Mouse (Mus musculus) limb, embryonic 14.5 days (tissue): Measurements from ENCODE around the gene Kcmf1. TPM values are rescaled to one million over a fixed set of nuclear protein-coding genes. Genes with fewer than 3 reads are reported as not detected.
A peak's percentile ranks its signal among the peaks of the same experiment; 100 is the strongest.

Experiments
- ATAC-seq: fragments of 200-750 bp; cut with Nextera tagmentation; 2 replicates; pipeline ENCODE4 v1.8.0; 2017; ENCODE audit warnings: low read depth, moderate number of reproducible peaks, moderate TSS enrichment; ENCODE audit not compliant: low FRiP score
- DNase-seq: peaks from one replicate; pipeline ENCODE4 v3.0.0-alpha.2; 2015; ENCODE audit warnings: low spot score
- H3K27ac ChIP-seq: fragments of 300-500 bp; sonication (generic); replicated peaks from 2 replicates; pipeline ENCODE4 v1.5.1; 2014; ENCODE audit warnings: low read depth, mild to moderate bottlenecking, low read length, moderate library complexity, mixed read lengths
- H3K27me3 ChIP-seq: fragments of 300-500 bp; sonication (generic); 2 replicates; pipeline ENCODE4 v1.6.1; 2014; ENCODE audit warnings: low read length, mixed read lengths; ENCODE audit not compliant: control insufficient read depth, insufficient read depth
- H3K36me3 ChIP-seq: fragments of 300-500 bp; sonication (generic); 2 replicates; pipeline ENCODE4 v1.6.1; 2014; ENCODE audit warnings: mild to moderate bottlenecking, low read length, moderate library complexity, mixed read lengths; ENCODE audit not compliant: control insufficient read depth, insufficient read depth
- H3K4me1 ChIP-seq: fragments of 300-500 bp; sonication (generic); 2 replicates; pipeline ENCODE4 v1.6.1; 2014; ENCODE audit warnings: antibody characterized with exemption, low read length, mixed read lengths; ENCODE audit not compliant: control insufficient read depth, insufficient read depth
- H3K4me2 ChIP-seq: fragments of 300-500 bp; sonication (generic); replicated peaks from 2 replicates; pipeline ENCODE4 v1.6.1; 2014; ENCODE audit warnings: low read depth, mild to moderate bottlenecking, low read length, moderate library complexity; ENCODE audit not compliant: severe bottlenecking
- H3K4me3 ChIP-seq: fragments of 300-500 bp; sonication (generic); replicated peaks from 2 replicates; pipeline ENCODE4 v1.5.1; 2014; ENCODE audit warnings: low read length
- H3K9ac ChIP-seq: fragments of 300-500 bp; sonication (generic); 2 replicates; pipeline ENCODE4 v1.6.1; 2014; ENCODE audit warnings: mild to moderate bottlenecking, low read depth, low read length, moderate library complexity; ENCODE audit not compliant: severe bottlenecking
- H3K9me3 ChIP-seq: fragments of 300-500 bp; sonication (generic); 2 replicates; pipeline ENCODE4 v1.6.1; 2016; ENCODE audit warnings: low read length; ENCODE audit not compliant: control insufficient read depth
- POLR2A ChIP-seq: fragments of 200-500 bp; IDR thresholded peaks from 2 replicates; pipeline ENCODE4 v1.8.0; 2012; ENCODE audit warnings: inconsistent platforms, mild to moderate bottlenecking, moderate library complexity, borderline replicate concordance; ENCODE audit not compliant: insufficient read depth, insufficient read length; ENCODE audit errors: extremely low read depth
- WGBS: fragments of 180-500 bp; shearing (Covaris S2); extraction: QIAGEN DNeasy Blood & Tissue Kit; methylation state at CpG from one replicate; pipeline ENCODE4 v1.1.7; 2014; 5-methylcytosine and 5-hydroxymethylcytosine counted together
- polyA plus RNA-seq, 2 experiments: library from polyadenylated mRNA; depleted of rRNA in 1 of 2; stranded (reverse) in 1 of 2; unstranded in 1 of 2; fragments of >200 nt; fragmentation: Nextera tagmentation in 1 of 2; extraction: Ambion mirVana in 1 of 2; gene quantifications; 2 replicates each; pipeline versions ENCODE4 v1.2.1 to v1.2.3; 2012 to 2014

Gene Kcmf1
- polyA plus RNA-seq, 2 experiments, result 61.4 to 119 TPM

DNA sequence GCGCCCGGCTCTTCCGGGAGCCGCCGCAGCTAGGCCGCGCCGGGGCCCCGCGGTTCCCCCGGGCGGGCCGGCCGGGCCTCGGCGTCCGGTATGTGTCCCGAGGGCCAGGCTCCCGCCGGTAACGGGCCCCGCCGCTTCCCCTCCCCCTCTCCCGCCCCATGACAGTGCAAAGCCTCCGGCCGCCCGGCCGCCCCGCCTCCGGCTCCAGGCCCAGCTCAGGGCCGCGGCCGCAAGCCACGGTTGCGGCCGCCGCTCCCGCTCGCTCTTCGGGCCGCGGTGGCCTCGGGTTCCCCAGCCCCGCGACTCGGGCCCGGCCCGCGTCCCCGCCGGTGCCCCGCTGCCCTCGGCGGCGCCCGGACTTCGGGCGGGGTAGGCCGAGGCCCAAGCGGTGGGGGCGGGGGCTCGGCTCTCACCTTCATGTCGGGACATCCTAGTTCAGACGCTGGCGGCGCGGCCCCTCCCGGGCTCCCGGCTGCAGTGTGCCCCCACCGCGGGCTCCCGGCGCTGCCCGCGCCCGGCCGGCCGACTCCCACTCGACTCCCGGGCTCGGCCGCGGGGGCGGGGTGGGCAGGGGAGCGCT, 488 bp downstream of the Kcmf1 start:
- Histone ChIP-seq H3K27me3 (no peaks in the 10 kb centered on the region), H3K4me3 (peak overlapping the region; percentile 97), H3K27ac (peak overlapping the region; percentile 99), H3K4me1 (peaks cover 22% of the 10 kb centered on the region), H3K9me3 (no peaks in the 10 kb centered on the region), H3K36me3 (peaks cover 12% of the 10 kb centered on the region), H3K9ac (peak overlapping the region; percentile 100), H3K4me2 (peak overlapping the region; percentile 54)
- DNase-seq (no peak), ATAC-seq (peak; percentile 66)
- 0% methylated on average over 7 of the region's 85 CpGs for WGBS
- no peak for TF ChIP-seq POLR2A

DNA sequence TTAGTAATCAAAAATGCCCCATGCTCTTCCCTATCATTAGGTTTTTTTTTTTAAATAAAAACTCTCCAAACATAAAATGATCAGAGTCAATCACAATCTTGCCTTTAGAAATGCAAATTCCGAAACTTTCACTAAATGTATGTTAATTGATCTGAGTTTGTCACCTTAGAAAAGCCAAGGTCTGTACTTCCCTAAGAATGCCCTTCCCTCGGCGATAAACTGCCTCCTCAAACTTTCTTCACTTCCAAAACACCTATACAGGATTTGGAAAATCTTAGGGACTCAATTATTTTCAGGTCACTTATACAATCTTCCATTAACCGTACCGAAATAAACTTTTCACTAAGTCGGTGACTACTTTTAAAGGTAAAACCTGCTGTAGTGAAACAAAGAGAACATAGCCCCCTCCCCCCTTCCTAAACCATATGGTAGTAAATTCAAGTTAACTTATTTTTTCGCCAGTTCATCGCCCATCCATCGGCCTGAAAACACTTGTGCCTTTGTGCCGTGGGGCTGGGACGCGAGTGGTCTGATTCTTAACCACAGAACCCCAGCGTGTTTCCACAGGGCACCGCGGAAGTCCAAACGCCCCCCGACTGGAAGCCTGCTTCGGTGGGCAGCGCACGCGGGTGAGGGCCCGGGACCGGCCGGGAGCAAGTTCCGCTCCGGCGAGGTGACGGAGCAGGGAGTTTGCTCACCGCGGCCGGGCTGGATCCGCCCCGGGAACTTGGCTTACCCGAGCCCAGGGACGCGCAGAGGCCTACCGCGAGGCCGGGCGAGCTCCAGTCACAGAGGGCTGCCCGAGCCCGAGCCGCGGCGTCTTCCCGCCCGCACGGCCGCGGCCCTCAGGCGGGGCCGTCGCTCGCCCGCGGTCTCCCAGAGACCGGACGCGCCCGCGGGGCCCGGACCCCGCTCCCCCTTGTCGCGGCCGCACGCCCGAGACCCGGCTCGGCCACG, 1.3 kb downstream of the Kcmf1 start:
- ATAC-seq (peak; percentile 23), DNase-seq (peak; percentile 43)
- peak overlapping the region; percentile 54 for H3K4me2 ChIP-seq
- no peaks in the 10 kb centered on the region for H3K9me3 ChIP-seq
- H3K9ac ChIP-seq, result peak overlapping the region; percentile 100
- WGBS, result under 1% methylated on average over 55 of the region's 71 CpGs
- H3K27ac ChIP-seq, result peak overlapping the region; percentile 99
- peaks cover 22% of the 10 kb centered on the region for H3K4me1 ChIP-seq
- no peaks in the 10 kb centered on the region for H3K27me3 ChIP-seq
- TF ChIP-seq POLR2A, result no peak
- peaks cover 12% of the 10 kb centered on the region for H3K36me3 ChIP-seq
- peak overlapping the region; percentile 97 for H3K4me3 ChIP-seq

DNA sequence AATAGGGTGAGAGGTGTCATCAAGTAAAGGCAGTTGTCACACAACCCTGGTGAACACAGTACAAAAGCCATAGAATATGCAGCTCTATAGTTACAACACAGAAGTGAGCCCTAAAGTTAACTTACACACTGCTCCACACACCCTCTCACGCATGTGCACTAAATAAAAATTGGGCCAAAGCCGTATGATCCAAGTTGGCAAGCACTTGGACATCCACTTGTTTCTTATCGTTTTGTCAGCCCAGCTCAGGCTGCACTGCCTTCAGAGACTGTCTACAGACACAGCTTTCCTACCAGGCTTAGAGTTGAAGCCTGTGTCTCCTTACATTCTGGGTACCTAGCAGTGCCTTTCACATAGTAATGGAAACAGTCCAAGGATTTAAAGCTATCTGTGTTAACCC, 4.8 kb downstream of the Kcmf1 start:
- ATAC-seq (no peak), DNase-seq (no peak)
- no peak overlapping the region for H3K27ac ChIP-seq
- H3K27me3 ChIP-seq, result no peaks in the 10 kb centered on the region
- no peak overlapping the region for H3K4me2 ChIP-seq
- no peak for TF ChIP-seq POLR2A
- no peak overlapping the region for H3K9ac ChIP-seq
- no peaks in the 10 kb centered on the region for H3K9me3 ChIP-seq
- peaks cover 16% of the 10 kb centered on the region for H3K36me3 ChIP-seq
- H3K4me3 ChIP-seq, result no peak overlapping the region
- WGBS, result 70% methylated on average over 3 of the region's 3 CpGs
- H3K4me1 ChIP-seq, result peaks cover 9% of the 10 kb centered on the region

GRCm38 (mm10) chr6:72891238-72891637, 8.5 kb downstream of the Kcmf1 start:
- H3K9ac ChIP-seq, result no peak overlapping the region
- DNase-seq, result no peak
- no peak overlapping the region for H3K4me3 ChIP-seq
- ATAC-seq, result no peak
- H3K36me3 ChIP-seq, result peaks cover 15% of the 10 kb centered on the region
- H3K4me2 ChIP-seq, result no peak overlapping the region
- WGBS, result 91% methylated on average over 2 of the region's 2 CpGs
- H3K27ac ChIP-seq, result no peak overlapping the region
- no peak for TF ChIP-seq POLR2A
- no peaks in the 10 kb centered on the region for H3K9me3 ChIP-seq
- H3K27me3 ChIP-seq, result no peaks in the 10 kb centered on the region
- H3K4me1 ChIP-seq, result peaks cover 2% of the 10 kb centered on the region

DNA sequence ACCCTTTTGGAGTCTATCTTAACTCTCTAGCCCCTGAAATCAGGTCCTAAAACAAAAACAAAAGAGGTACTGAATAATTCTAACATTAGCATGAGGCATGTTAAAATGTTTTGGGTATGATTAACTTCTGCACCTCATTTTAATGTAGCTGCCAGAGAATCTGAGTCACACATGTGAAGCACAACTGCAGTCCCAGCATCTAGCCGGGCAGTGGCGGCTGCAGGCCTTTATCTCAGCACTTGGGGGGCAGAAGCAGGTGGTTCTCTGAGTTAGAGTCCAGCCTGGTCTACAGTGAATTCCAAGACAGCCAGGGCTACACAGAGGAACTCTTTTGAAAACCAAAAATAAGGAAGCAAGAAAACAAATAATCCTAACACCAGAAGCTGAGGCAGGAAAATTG, 11.1 kb downstream of the Kcmf1 start:
- no peak for ATAC-seq
- WGBS, result 84% methylated on average over 2 of the region's 2 CpGs
- no peak overlapping the region for H3K4me3 ChIP-seq
- DNase-seq, result no peak
- no peak for TF ChIP-seq POLR2A
- H3K36me3 ChIP-seq, result 0 out of 2 replicates have a peak, but pooled peaks cover 4% of the 10 kb centered on the region
- H3K4me2 ChIP-seq, result no peak overlapping the region
- no peaks in the 10 kb centered on the region; the same call in 1 of the 2 replicates for H3K4me1 ChIP-seq
- no peak overlapping the region for H3K27ac ChIP-seq
- no peaks in the 10 kb centered on the region for H3K27me3 ChIP-seq
- H3K9me3 ChIP-seq, result no peaks in the 10 kb centered on the region
- H3K9ac ChIP-seq, result no peak overlapping the region
